Mouse (Mus musculus): ENCODE results near the gene Bicd2. TPM values are rescaled to one million over a fixed set of nuclear protein-coding genes. Genes with fewer than 3 reads are reported as not detected.

Bicd2 gene
- total RNA-seq, 1 experiment, result 25.5 TPM

DNA sequence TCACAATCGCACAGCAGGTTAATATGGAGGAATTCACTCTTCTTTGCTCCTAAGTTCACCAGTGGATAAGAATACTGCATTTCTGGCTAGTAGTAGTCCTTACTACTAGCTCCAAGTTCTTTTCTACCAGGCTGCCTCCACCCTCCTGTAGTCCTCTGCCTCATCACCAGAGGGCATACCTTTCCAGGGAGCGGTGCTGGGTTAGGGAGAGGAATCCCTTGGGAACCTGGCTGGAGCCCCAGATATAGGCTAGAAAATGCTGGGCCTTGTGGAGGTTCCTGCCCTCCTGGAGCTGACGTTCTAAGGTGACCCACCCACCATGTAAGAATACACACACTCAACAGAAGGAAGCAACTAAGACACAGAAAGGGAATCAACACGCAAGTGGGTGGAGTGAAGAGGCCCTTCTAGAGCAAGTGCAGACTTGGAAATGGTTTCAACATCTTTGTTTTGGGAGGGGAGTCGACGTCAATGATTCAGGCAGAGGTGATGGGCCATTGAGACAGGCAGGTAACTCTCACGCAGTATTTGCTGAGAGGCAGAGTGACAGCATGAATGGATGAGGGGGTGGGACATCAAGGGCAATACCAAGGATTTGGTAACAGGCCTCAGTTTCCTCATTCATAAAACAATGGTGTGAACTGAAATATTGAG, 2.4 kb upstream of the Bicd2 start:
- H3K9ac ChIP-seq (ENCODE audit: insufficient read depth, low read depth, low read length, poor library complexity, severe bottlenecking), result no peak overlapping the region
- H3K27ac ChIP-seq (ENCODE audit: insufficient read depth, low read depth, low read length, poor library complexity, severe bottlenecking), result no peak overlapping the region
- no peaks in the 10 kb centered on the region for H3K9me3 ChIP-seq (ENCODE audit: control insufficient read depth, insufficient read depth, low read depth, low read length)
- no peaks in the 10 kb centered on the region for H3K36me3 ChIP-seq (ENCODE audit: control insufficient read depth, insufficient read depth, low read length, poor library complexity, severe bottlenecking)
- no peak for DNase-seq (ENCODE audit: low read depth, low spot score)
- peaks cover 0 to 4% of the 10 kb centered on the region in 2 experiments; a peak in 2 of 4 replicates for H3K4me1 ChIP-seq (ENCODE audit: control insufficient read depth in 2 of 2, insufficient read depth in 2 of 2, low read length in 2 of 2, poor library complexity in 1 of 2)
- no peak overlapping the region for H3K4me3 ChIP-seq (ENCODE audit: insufficient read depth in 1 of 2, low read depth in 1 of 2, low read length in 2 of 2, poor library complexity in 1 of 2, severe bottlenecking in 1 of 2)
- in situ Hi-C loops (cut with MboI; ENCODE audit: low sequenced_read_pairs in 2 of 2, unreplicated experiment in 2 of 2), result no loop called here
- no peak for TF ChIP-seq ZNF384 (IDR thresholded peaks at IDR 0.05; ENCODE audit: low read depth, low read length)
- TF ChIP-seq MAFK (IDR thresholded peaks at IDR 0.05; ENCODE audit: insufficient read depth, low read depth, low read length), result no peak
- no peak for TF ChIP-seq CHD2 (IDR thresholded peaks at IDR 0.05; ENCODE audit: low read depth, low read length)
- no peak for TF ChIP-seq HCFC1 (IDR thresholded peaks at IDR 0.05; ENCODE audit: borderline replicate concordance, insufficient read depth, low read length)

DNA sequence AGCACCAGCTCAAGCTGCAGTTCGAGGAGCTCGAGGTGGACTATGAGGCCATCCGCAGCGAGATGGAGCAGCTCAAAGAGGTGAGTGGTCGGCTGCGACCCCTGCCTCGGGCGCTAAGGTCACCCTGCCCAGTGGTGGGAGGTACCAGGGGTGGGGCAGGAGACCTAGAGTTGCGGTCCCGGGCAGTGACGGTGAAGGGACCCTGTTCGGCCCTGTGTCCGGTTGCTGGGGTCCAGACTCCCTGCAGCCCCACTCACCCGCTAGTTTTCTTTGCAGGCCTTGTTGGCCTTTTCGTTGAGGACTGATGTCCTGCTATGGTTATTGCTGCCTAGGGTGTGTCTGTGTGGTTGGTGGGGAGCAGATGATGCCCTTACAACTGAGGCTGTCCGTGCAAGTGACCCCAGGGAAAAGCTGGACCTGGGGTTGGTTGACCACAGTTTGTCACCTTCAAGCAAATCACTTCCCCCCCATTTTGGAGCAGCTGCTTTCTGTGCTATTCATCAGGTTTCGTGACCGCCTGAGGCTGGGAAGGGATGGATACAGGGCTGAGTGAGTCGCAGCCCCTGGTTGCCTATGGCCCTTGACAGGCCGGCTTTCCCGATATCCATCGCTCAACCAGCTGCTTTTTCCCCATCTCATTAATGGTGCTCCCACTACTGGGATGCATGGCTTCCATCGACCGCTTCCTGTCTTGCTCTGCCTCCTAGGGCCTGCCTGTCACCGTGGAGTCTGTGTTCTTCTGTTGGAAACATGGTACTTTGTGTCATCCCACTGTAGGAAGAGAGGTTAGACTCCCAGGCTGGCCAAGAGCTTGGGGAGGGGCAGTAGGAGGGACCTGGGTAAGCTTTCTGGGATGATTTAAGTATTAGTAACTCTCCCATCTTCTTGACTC, 692 bp downstream of the Bicd2 start:
- Histone ChIP-seq H3K9me3 (ENCODE audit: control insufficient read depth, insufficient read depth, low read depth, low read length) (no peaks in the 10 kb centered on the region), H3K4me3 (ENCODE audit: insufficient read depth in 1 of 2, low read depth in 1 of 2, low read length in 2 of 2, poor library complexity in 1 of 2, severe bottlenecking in 1 of 2) (peak overlapping the region; percentile 86 to 98), H3K36me3 (ENCODE audit: control insufficient read depth, insufficient read depth, low read length, poor library complexity, severe bottlenecking) (no peaks in the 10 kb centered on the region; the same call in 1 of the 2 replicates), H3K9ac (ENCODE audit: insufficient read depth, low read depth, low read length, poor library complexity, severe bottlenecking) (peak overlapping the region; percentile 81), H3K27ac (ENCODE audit: insufficient read depth, low read depth, low read length, poor library complexity, severe bottlenecking) (no peak overlapping the region), H3K4me1 (ENCODE audit: control insufficient read depth in 2 of 2, insufficient read depth in 2 of 2, low read length in 2 of 2, poor library complexity in 1 of 2) (peaks cover 0 to 4% of the 10 kb centered on the region in 2 experiments; a peak in 2 of 4 replicates)
- in situ Hi-C loops (cut with MboI; ENCODE audit: low sequenced_read_pairs in 2 of 2, unreplicated experiment in 2 of 2), result no loop called here
- no peak for TF ChIP-seq ZNF384 (IDR thresholded peaks at IDR 0.05; ENCODE audit: low read depth, low read length)
- TF ChIP-seq HCFC1 (IDR thresholded peaks at IDR 0.05; ENCODE audit: borderline replicate concordance, insufficient read depth, low read length), result no peak
- DNase-seq (ENCODE audit: low read depth, low spot score), result no peak

DNA sequence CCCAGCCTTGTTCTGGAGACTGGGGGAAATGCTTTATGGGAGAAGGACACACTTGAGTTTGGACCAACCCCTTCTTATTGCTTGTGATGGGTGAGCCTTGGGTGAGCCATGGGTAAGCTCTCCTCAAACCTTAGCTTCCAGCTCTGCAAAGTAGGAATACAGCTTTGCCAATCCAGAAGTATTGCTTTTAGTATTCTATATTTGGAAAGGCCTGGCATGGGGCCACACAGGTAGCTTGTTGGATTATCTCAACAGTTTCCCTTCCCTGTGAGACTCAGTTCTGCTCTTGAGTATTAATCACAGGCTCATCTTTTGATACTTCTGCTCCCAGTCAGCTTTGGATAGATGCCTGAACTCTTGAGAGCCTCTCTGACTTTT, 1.3 kb downstream of the Bicd2 start:
- in situ Hi-C loops (cut with MboI; ENCODE audit: low sequenced_read_pairs in 2 of 2, unreplicated experiment in 2 of 2), result no loop called here
- DNase-seq (ENCODE audit: low read depth, low spot score), result no peak
- Histone ChIP-seq H3K9ac (ENCODE audit: insufficient read depth, low read depth, low read length, poor library complexity, severe bottlenecking) (no peak overlapping the region), H3K4me1 (ENCODE audit: control insufficient read depth in 2 of 2, insufficient read depth in 2 of 2, low read length in 2 of 2, poor library complexity in 1 of 2) (peaks cover 0 to 4% of the 10 kb centered on the region in 2 experiments; a peak in 2 of 4 replicates), H3K9me3 (ENCODE audit: control insufficient read depth, insufficient read depth, low read depth, low read length) (no peaks in the 10 kb centered on the region), H3K36me3 (ENCODE audit: control insufficient read depth, insufficient read depth, low read length, poor library complexity, severe bottlenecking) (no peaks in the 10 kb centered on the region; the same call in 1 of the 2 replicates), H3K27ac (ENCODE audit: insufficient read depth, low read depth, low read length, poor library complexity, severe bottlenecking) (no peak overlapping the region), H3K4me3 (ENCODE audit: insufficient read depth in 1 of 2, low read depth in 1 of 2, low read length in 2 of 2, poor library complexity in 1 of 2, severe bottlenecking in 1 of 2) (no peak overlapping the region)
- TF ChIP-seq MAFK (IDR thresholded peaks at IDR 0.05; ENCODE audit: insufficient read depth, low read depth, low read length) (no peak), ZNF384 (IDR thresholded peaks at IDR 0.05; ENCODE audit: low read depth, low read length) (no peak), HCFC1 (IDR thresholded peaks at IDR 0.05; ENCODE audit: borderline replicate concordance, insufficient read depth, low read length) (no peak), CHD2 (IDR thresholded peaks at IDR 0.05; ENCODE audit: low read depth, low read length) (no peak), ZC3H11A (IDR thresholded peaks at IDR 0.05; ENCODE audit: borderline replicate concordance, low read depth, low read length) (no peak)

DNA sequence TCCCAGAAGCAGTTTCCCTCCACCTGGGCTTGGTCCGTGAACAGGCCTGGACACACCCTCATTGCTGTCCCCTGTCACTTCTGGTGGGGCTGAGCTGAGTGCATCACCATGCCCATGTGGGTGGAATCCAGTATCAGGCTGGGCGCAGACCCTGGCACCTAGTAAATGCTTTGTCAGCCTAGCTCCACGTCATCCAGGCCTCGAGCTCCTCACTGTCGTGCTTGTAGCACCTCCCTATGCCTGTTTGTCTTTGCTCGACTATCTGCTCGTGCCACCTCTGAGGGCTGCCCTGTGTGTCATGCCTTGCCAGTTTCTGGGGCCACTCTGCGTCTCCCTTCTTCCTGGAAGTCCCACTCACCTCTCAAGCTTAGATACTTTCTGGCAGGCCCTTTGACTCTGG, 3.2 kb downstream of the Bicd2 start:
- in situ Hi-C loops (cut with MboI; ENCODE audit: low sequenced_read_pairs in 2 of 2, unreplicated experiment in 2 of 2), result no loop called here
- no peak overlapping the region for H3K9ac ChIP-seq (ENCODE audit: insufficient read depth, low read depth, low read length, poor library complexity, severe bottlenecking)
- TF ChIP-seq CHD2 (IDR thresholded peaks at IDR 0.05; ENCODE audit: low read depth, low read length), result no peak
- H3K27ac ChIP-seq (ENCODE audit: insufficient read depth, low read depth, low read length, poor library complexity, severe bottlenecking), result no peak overlapping the region
- H3K4me1 ChIP-seq (ENCODE audit: control insufficient read depth in 2 of 2, insufficient read depth in 2 of 2, low read length in 2 of 2, poor library complexity in 1 of 2), result peaks cover 0 to 4% of the 10 kb centered on the region in 2 experiments; a peak in 2 of 4 replicates
- no peak for DNase-seq (ENCODE audit: low read depth, low spot score)
- no peak overlapping the region for H3K4me3 ChIP-seq (ENCODE audit: insufficient read depth in 1 of 2, low read depth in 1 of 2, low read length in 2 of 2, poor library complexity in 1 of 2, severe bottlenecking in 1 of 2)
- no peaks in the 10 kb centered on the region for H3K9me3 ChIP-seq (ENCODE audit: control insufficient read depth, insufficient read depth, low read depth, low read length)
- no peaks in the 10 kb centered on the region; the same call in 1 of the 2 replicates for H3K36me3 ChIP-seq (ENCODE audit: control insufficient read depth, insufficient read depth, low read length, poor library complexity, severe bottlenecking)
